ENCODE assay signal across 12 mouse cellular contexts in genomic region chr3:40510567-40510966, GRCm38 (mm10). TPM values are rescaled to one million over a fixed set of nuclear protein-coding genes. Genes with fewer than 3 reads are reported as not detected.
DNase-seq lines count a peak whose midpoint lies in the region; ATAC-seq lines count a peak whose summit lies in the region.
"Had no signal": no experiment of that assay in that cellular context is flagged by ENCODE, and none has a peak within 500 bp of the region (broad histone marks: within the 10 kb centered on the region; RNA-seq: fewer than 3 reads in every experiment).

No protein-coding gene starts in this region.

- H3K27me3 ChIP-seq in heart, embryonic 15.5 days = no peaks in the 10 kb centered on the region
- no peaks in the 10 kb centered on the region for H3K27me3 ChIP-seq in midbrain, embryonic 14.5 days (ENCODE audit: control insufficient read depth, insufficient read depth, low read length)
- H3K27me3 ChIP-seq in midbrain, embryonic 10.5 days (ENCODE audit: low read depth, poor library complexity, severe bottlenecking) = no peaks in the 10 kb centered on the region
- H3K27me3 ChIP-seq in forebrain, embryonic 14.5 days (replicated peaks; ENCODE audit: control insufficient read depth, insufficient read depth, low read length) = no peaks in the 10 kb centered on the region

- no peak overlapping the region for H3K9ac ChIP-seq in heart, embryonic 15.5 days
- no peak overlapping the region for H3K9ac ChIP-seq in midbrain, embryonic 14.5 days (replicated peaks; ENCODE audit: low read length)
- H3K9ac ChIP-seq in forebrain, embryonic 14.5 days (ENCODE audit: low read length) = no peak overlapping the region

- intact Hi-C loops in heart, postnatal 25 days (cut with DNase I) = no loop called here

- no peaks in the 10 kb centered on the region for H3K9me3 ChIP-seq in heart, embryonic 15.5 days (replicated peaks)
- H3K9me3 ChIP-seq in midbrain, embryonic 14.5 days (ENCODE audit: control insufficient read depth, low read length) = no peaks in the 10 kb centered on the region
- H3K9me3 ChIP-seq in midbrain, embryonic 10.5 days (replicated peaks) = no peaks in the 10 kb centered on the region
- H3K9me3 ChIP-seq in forebrain, embryonic 14.5 days (replicated peaks; ENCODE audit: control insufficient read depth, low read length) = no peaks in the 10 kb centered on the region
- H3K9me3 ChIP-seq: G1E had no signal

- no peak overlapping the region for H3K27ac ChIP-seq in heart, embryonic 15.5 days
- no peak overlapping the region for H3K27ac ChIP-seq in midbrain, embryonic 14.5 days (replicated peaks; ENCODE audit: low read depth, low read length)
- no peak overlapping the region for H3K27ac ChIP-seq in midbrain, embryonic 10.5 days (replicated peaks)
- H3K27ac ChIP-seq in forebrain, embryonic 14.5 days (ENCODE audit: low read depth, low read length) = no peak overlapping the region
- H3K27ac ChIP-seq: kidney, postnatal 0 days had no signal

- ATAC-seq in heart, embryonic 15.5 days (replicated peaks; ENCODE audit: insufficient number of reproducible peaks, insufficient read depth, low FRiP score, low read depth) = 0 out of 2 replicates have a peak, but pooled peaks have one; percentile 39
- no peak for ATAC-seq in midbrain, embryonic 14.5 days (ENCODE audit: low FRiP score, low TSS enrichment)
- ATAC-seq in forebrain, embryonic 14.5 days = no peak

- H3K4me3 ChIP-seq in heart, embryonic 15.5 days = no peak overlapping the region
- no peak overlapping the region for H3K4me3 ChIP-seq in midbrain, embryonic 14.5 days (replicated peaks; ENCODE audit: low read depth, low read length)
- H3K4me3 ChIP-seq in midbrain, embryonic 10.5 days = no peak overlapping the region
- no peak overlapping the region for H3K4me3 ChIP-seq in forebrain, embryonic 14.5 days (ENCODE audit: low read depth, low read length)

- no peak for DNase-seq in heart, postnatal 25 days (ENCODE audit: low spot score)
- peak; percentile 3 for DNase-seq in midbrain, embryonic 14.5 days
- no peak for DNase-seq in midbrain, embryonic 10.5 days (ENCODE audit: low spot score)
- peak; percentile 28 for DNase-seq in adrenal gland, adult 8-10 months
- peak; percentile 27 for DNase-seq in lung, postnatal 36 days
- DNase-seq in forebrain, embryonic 14.5 days (ENCODE audit: low spot score) = no peak
- DNase-seq: gastrocnemius, postnatal 25 days; spleen, adult 18-20 months; thymus, postnatal 14 days had no signal

- WGBS in heart, embryonic 15.5 days = 15% methylated on average over 6 of the region's 6 CpGs
- WGBS in midbrain, embryonic 14.5 days = 80% methylated on average over 6 of the region's 6 CpGs
- 91% methylated on average over 6 of the region's 6 CpGs for WGBS in midbrain, embryonic 10.5 days
- WGBS in forebrain, embryonic 14.5 days = 80% methylated on average over 6 of the region's 6 CpGs

- peaks cover 5% of the 10 kb centered on the region; the same call in 1 of the 2 replicates for H3K4me1 ChIP-seq in heart, embryonic 15.5 days (replicated peaks)
- no peaks in the 10 kb centered on the region for H3K4me1 ChIP-seq in midbrain, embryonic 14.5 days (ENCODE audit: control insufficient read depth, insufficient read depth, low read length)
- no peaks in the 10 kb centered on the region for H3K4me1 ChIP-seq in midbrain, embryonic 10.5 days
- no peaks in the 10 kb centered on the region for H3K4me1 ChIP-seq in forebrain, embryonic 14.5 days (ENCODE audit: control insufficient read depth, insufficient read depth, low read length)

- H3K4me2 ChIP-seq in heart, embryonic 15.5 days = no peak overlapping the region
- H3K4me2 ChIP-seq in midbrain, embryonic 14.5 days (ENCODE audit: low read length) = no peak overlapping the region
- H3K4me2 ChIP-seq in forebrain, embryonic 14.5 days (ENCODE audit: low read length) = no peak overlapping the region

- no peaks in the 10 kb centered on the region for H3K36me3 ChIP-seq in heart, embryonic 15.5 days
- no peaks in the 10 kb centered on the region for H3K36me3 ChIP-seq in midbrain, embryonic 14.5 days (ENCODE audit: control insufficient read depth, insufficient read depth, low read length)
- no peaks in the 10 kb centered on the region for H3K36me3 ChIP-seq in midbrain, embryonic 10.5 days
- no peaks in the 10 kb centered on the region for H3K36me3 ChIP-seq in forebrain, embryonic 14.5 days (ENCODE audit: control insufficient read depth, insufficient read depth, low read length)
- H3K36me3 ChIP-seq: G1E had no signal

RNA-seq across cellular contexts. Expression of gene Intu, which starts 20.5 kb away (rescaled TPM):
- polyA plus RNA-seq in heart, embryonic 15.5 days (2015; fragmentation: Nextera tagmentation; extraction: Ambion mirVana) = 2.6 and 3.3 TPM in 2 replicates
- 10 to 100 TPM; 12.7 to 18.2 TPM for total RNA-seq in heart, postnatal 25 days (2021)
- polyA plus RNA-seq in midbrain, embryonic 14.5 days (2014; fragmentation: Nextera tagmentation; extraction: Ambion mirVana) = 3.7 and 3.8 TPM in 2 replicates
- polyA plus RNA-seq in midbrain, embryonic 10.5 days (2016; fragmentation: Nextera tagmentation; extraction: Ambion mirVana) = 6.4 and 7.0 TPM in 2 replicates
- 1 to 10 TPM; 2.9 to 5.0 (median 4.3) TPM for total RNA-seq in adrenal gland, adult 8-10 months (2022)
- polyA plus RNA-seq in forebrain, embryonic 14.5 days (2014; fragmentation: Nextera tagmentation; extraction: Ambion mirVana) = 4.6 TPM in 2 replicates

Comparison
In these comparisons a context has a peak if more than half of its experiments do, and no peak if none do; other contexts are left out.
1. DNase-seq: peak in midbrain, embryonic 14.5 days (single experiment), adrenal gland, adult 8-10 months (single experiment) and lung, postnatal 36 days (single experiment); none in heart, postnatal 25 days (single experiment), midbrain, embryonic 10.5 days (single experiment) and forebrain, embryonic 14.5 days (single experiment).